Mouse (Mus musculus): ENCODE measurements around the gene Arrdc1. TPM values are rescaled to one million over a fixed set of nuclear protein-coding genes. Genes with fewer than 3 reads are reported as not detected.

Gene Arrdc1
- total RNA-seq, 1 experiment from 2014 or later, result 11.5 TPM

DNA sequence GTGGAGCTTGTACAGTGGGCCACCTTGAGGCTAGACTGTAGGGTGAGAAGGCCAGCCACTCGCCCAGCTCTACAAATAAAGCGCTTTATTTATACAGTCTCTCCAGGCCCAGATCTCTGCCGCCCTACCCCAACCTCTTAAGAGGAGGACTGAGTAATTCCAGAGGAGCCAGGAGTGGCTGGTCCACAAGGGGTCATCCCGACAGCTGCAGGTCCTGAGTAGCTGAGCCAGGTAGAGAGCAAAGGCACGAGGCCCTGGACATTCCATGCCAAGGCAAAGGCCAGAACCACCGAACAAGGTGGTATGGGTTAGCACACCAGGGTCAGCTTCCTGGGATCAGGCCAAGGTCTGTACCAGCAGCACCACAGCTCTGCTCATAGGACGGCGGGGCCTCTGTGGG is 9.8 kb downstream of the Arrdc1 start:
- DNase-seq, result no peak

DNA sequence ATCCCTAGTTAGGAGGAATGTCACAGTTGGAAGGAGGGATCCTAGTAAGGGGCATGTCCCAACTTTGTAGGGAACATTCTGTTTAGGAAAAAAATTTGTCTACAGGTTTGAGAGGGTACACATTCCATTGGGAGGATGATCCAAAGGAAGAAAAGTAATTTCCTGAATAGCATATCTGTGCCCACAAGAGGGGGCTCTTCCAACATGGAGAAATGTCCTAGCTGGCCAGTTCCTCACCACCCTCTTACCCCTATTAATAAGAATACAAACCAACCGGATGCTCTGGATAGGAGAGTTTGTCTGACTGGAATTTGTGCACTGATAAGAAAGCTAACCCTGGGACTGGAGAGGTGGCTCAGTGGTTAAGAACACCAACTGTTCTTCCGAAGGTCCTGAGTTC is 11.5 kb downstream of the Arrdc1 start:
- DNase-seq, result peak; percentile 57

DNA sequence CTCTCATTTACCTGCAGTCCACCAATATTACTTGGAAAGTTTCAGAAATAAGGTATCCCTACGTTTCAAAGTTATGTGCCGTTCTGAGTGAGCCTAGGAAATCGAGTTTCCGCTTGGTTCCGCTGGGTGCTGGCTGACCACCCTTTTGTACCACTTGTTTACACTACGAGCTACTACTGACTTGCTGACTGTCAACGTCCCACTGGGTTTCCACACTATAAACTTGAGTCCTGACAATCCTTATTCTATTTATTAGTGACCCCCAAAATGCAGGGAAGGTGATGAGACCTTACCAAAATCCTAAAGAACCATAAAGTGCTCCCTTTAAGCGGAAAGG is 15.2 kb downstream of the Arrdc1 start:
- DNase-seq, result no peak

DNA sequence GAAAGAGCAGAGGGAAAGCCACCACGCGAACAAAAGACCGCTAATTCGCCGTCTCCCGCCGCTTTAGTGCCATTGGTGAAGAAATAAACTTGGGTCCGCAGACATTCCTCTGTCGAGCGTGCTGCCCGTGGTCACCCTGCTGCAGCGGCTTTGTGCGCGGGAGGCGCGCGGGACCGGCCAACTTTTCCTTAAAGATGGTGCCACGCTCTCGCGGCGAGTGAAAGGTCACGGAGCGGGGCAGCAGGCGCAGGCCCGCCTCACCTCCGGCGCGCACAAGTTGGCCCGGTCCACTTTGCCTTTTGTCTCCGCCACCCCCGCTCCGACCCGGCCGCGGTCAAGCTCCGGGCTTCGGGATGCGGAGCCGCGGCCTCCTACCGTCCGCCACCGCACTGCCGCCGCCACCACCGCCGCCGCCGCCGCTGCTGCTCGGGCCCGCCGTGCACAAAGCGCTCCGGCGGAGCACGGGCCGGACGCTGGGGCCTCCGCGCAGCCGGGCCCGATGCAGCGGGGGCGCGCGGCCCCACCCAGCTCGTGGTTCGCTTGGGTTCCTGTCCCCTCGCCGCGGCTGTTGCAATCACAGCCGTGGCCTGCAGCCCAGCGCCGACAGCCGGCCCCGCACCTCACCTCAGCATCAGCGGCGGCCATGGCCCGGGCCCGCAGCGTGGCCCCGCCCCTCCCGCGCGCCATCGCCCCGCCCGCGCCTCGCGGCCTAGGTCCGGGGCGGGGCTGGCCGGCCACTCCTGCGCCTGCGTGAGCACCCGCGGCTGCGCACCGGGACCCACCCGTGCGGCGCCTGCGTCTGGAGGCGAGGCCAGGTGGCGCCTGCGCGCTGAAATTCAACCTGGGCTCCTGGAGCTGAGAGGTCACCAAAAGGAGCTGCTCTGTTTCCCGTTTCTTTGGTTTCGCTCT is 15.9 kb downstream of the Arrdc1 start, which contains the start of gene Ehmt1:
TSS of gene Ehmt1 (minus strand) at position 685 of the 909 bp plus-strand sequence.
- DNase-seq, result peak; percentile 98

DNA sequence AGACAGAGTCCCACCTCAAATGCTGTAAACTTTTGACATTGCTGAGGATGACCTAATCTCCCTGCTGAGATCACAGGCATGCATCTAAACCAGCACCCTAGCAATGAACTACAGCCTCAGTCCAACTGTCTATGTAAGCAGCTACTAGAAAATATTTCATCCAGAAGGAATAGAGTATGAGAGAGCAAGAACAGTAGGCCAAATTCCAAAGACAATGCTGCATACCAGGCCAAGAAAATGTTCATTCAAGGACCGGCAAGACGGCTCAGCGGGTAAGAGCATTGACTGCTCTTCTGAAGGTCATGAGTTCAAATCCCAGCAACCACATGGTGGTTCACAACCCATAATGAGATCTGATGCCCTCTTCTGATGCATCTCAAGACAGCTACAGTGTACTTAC is 20.3 kb downstream of the Arrdc1 start:
- DNase-seq, result no peak

DNA sequence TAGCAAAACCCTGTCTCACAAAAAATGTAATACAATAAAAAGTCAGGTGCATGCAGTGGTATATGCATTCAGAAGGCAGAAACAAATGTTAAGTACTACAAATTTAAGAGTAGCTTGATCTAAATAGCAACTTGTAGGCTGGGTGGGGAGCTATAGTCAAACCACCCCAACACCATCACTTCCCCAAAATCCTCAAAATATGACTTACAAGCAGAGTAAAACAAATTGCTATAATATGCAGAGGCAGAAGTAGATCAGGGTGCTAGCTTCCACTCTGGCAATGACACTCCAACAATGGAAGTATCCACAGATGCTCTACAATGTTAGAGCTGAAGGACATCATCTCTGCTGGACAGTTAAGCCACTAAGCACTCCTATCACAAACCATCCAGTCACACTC is 22.5 kb downstream of the Arrdc1 start:
- no peak for DNase-seq

DNA sequence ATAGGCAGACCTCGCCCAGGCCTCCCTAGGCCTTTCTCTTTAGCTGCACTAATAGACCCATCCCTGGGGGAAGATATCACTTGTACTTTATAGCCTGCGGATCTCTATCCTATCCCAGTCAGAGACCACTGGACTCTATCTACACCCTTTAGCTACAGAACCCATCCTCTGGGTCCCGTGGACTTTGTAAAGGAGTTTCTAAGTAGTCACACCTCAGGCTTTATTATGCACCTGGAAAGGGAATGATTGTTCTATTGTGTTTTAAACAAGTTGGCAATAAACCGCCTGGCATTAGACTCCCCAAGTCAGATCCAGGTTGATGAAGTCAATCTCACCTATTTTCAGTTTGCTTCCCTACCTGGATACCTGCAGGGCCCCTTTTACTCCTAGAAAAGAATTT is 22.9 kb downstream of the Arrdc1 start:
- no peak for DNase-seq

DNA sequence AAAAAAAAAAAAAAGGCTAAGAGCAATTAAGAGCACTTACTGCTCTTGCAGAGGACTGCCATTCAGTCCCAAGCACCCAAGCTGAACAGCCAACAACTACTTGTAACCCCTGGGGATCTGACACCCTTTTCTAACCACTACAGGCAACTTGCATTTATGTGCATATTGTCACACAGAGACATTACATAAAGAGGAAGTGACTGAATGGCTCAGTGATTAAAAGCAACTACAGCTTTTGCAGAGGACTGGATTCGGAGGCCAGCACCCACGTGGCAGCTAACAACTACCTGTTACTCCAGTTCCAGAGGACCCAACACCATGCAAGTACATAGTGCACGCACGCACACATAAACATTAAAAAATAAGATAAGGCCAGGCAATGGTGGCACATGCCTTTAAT is 24.6 kb downstream of the Arrdc1 start:
- no peak for DNase-seq

DNA sequence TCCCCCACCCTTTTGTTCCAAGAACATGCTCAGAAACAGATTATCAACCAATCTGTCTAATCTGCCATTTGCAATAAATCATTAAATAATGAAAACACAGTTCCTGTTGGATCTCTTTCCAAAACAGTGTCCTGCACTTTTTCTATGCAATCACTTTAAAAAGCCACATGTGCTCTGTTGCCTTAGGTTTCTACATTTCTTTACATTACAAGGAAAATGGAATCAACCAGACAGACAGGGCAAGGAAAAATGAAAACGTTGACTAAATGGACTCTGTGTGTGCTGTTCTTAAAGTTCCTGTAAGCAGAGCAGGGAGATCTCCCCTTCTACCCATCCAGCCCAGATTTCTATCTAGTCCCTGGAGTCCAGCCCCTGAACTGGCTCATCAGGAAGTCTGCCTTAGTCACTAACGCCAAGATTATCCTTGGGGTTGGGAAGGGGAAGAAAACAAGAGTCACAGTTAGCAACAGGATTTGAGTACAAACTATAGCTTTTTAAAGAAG is 29.3 kb downstream of the Arrdc1 start:
- DNase-seq, result no peak

DNA sequence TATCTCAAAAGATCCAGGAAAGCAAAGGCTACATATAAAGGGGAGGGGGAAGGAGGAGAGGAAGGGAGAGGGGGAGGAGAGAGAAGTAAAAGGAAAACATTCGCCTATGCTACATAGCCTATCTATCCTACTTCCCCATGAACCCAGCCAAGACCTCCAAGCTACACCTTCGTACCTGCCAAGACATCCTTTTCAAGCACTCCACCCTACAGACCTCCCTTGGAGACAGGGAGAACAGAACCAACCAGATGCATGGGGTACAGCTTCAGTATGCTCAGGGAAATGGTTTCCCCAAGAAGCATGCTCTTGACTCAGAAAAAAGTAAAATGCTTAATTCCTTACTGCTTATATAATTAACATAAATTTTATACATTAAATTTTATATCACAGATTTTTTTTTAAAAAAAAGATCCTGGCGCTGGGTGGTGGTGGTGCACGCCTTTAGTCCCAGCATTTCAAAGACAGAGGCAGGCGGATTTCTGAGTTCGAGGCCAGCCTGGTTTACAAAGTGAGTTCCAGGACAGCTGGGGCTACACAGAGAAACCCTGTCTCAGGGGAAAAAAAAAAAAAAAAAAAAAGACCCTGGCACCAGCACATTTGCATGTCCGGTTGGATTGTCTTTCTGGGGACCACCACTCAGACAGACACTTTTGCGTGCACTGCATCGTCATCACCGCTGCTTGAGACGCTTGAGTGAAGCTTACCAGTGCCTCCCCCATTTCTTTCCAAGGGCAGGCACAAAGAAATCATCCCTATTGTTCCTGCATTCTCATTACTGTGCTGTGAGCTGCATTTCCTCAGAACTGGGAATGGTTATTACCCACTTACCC is 30.0 kb downstream of the Arrdc1 start:
- no peak for DNase-seq

DNA sequence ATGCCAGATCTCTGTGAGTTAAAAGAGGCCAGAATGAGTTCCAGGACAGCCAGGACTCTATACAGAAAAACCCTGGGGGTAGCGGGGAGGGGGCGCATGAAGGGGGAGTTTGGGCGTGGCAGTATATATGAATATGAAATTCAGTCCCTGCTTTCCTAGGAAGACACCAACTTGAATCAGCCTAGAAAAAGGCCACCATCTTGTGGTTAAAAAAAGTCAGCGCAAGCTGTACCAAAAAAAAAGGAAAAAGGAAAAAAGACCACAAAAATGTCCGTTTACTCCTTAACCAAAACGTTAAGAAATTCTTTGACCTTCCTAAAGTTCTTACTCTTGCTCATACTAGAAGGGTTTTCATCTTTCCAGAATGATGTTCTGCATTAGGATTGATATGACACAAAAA is 32.1 kb downstream of the Arrdc1 start:
- DNase-seq, result no peak

DNA sequence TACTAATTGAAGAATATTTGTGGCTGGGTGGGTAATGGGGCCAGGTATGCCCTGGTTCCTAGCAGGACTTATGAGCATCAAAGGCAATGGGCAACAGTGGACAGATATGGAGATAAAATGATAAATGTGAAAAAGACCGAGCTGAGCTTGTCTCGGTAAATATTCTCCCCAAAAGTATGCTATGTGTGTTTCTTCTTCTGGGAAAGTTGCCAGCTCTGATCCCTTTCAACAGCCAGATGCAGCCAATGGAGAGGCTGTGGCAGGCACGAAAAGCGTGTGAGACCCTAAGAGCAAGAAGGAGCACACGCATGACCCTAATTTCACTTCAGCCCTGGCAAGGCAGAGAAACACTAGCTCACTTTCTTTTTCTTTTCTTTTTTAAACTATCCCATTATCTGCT is 34.0 kb downstream of the Arrdc1 start:
- DNase-seq, result no peak

DNA sequence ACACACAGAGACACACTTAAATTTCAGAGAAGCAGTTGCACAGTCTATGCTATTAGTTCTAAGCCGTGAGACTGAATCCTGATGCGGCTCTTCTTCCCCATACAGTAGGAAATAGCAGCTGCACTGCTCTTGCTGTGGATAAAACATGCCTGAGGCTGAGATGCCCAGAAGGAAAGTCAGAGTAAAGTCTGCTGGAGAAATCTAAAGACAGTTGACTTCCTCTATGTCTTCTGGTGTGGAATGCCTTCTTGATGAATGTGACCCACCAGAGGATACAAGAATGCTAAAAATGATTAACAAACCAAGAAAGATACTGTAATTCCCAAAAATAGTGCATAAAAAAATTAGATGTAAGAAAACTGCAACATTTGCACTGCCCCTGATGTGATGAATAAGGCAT is 35.8 kb downstream of the Arrdc1 start:
- no peak for DNase-seq

DNA sequence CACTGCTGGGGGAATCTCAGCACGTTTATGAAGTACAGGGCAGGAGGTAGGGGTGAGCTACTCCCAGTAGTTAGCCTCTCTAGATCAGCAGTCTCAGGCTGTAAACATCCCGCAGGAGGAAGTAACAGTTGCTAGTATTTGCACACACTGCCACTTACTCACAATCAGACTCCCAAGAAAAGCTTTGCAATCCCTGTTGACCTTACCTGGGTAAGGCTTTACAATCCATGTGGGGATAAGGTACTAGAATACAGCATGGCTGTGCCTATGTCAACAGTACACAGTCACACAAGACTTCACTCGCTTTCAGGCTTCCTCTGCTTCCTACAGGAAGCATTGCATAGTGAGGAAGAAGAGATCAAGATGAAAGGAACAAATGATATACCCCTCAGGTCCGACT is 38.3 kb downstream of the Arrdc1 start:
- DNase-seq, result no peak

DNA sequence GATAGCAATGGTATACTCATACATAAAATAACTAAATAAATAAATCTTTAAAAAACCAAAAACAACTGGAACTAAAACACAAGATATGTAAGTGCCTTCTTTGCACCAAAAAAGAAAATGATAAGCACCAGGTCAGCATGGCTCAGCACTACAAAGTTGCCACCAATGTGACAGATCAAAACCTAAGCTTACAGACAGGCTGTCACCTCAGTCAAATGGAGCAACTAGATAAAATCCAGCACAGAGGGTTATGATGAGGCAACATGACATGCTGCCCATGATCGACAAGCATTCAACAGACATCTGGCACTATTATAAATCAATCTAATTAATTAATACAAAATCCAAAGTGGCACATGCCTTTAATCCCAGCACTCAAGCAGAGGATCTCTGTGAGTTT is 40.8 kb downstream of the Arrdc1 start:
- no peak for DNase-seq

DNA sequence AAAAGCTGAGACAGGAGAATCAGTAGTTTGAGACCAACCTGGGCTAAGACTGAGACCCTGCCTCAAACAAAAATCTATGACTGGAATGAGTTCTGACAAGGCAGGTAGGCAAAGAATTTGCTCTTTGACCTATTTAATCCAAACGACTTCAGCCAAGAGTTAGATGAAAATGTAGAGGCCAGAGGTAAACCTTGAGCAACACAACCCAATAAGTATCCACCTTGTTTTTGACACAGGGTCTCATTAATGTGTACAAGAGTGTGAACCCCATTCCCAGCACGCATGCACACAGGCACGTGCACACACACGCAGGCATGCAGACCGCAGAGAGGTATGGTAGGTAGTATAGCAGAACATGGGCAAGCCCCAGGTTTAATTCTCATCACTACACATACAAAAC is 42.7 kb downstream of the Arrdc1 start:
- DNase-seq, result no peak

DNA sequence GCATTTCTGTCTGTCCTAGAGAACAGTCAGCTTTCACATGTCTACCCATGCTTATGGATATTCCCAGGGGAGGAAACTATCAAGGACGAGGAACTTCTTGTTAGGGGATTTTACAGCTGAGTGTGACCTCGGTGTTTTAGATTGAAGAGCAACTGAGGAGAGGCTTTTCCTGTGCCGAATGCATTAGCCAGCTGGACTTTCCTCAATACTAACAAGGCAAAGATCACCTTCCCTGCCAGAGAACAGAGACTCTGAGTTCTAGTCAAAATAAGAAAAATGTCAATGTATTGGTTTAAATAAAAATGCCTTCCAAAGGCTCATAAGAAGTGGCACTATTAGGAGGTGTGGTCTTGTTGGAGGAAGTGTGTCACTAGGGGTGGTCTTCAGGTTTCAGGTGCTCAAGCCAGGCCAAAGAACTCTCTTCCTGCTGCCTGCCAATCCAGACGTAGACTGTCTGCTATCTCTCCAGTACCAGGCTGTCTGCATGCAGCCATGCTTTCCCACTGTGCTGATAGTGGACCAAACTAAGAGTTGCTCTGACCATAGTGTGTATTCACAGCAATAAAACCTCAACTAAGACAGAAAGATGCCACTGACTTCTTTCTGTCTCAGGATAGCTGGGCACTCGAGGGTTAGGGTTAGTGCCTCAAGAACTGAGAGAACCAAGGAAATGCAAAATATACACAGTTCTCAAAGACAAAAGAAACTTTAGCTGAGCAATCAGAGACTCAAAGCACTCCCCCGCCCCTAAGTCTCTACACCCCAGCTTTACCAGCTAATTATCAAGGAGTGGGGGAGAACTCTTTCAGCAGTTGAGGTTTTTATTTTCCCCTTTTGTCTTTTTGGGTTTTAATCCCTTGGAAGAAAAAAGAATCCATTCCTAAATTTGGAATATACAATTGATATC is 44.3 kb downstream of the Arrdc1 start:
- no peak for DNase-seq

DNA sequence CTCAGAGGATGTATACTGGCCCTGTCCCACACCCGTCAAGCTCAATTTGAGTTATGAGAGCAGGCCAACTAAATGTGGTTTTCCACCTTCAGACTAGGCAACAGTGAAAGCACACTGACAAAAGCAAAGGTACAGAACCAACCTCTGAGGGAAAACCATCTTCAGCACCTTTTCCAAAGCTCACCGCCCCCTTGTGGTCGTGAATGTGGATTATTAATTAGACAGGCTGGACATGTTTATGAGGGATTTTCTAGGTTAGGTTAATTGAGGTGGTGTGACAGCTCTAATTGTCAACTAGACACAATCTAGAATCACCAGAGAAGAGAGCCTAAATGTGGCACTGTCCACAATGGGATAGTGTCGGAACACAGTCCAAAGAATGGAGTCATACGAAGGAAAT is 46.2 kb downstream of the Arrdc1 start:
- DNase-seq, result peak; percentile 26

DNA sequence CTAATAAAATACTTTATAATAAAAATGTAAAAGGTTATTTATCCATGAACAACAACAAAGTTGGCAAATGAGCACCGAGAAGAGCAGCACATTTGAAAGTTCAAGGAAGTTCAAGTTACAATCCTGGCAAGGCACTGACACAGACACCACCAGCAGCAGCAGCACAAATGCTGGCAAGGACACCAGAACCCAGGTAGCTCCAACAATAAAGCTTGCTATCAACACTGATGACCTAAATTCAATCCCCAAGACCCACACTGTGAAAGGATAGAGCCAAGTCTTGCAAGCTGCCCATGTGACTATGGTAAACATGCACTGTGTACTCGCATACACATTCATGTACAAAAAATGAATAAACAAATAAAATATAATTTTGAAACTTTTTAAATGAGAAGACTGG is 54.4 kb downstream of the Arrdc1 start:
- no peak for DNase-seq

Data from adrenal gland, postnatal 14 days (tissue).